Mouse (Mus musculus) liver, adult 10 weeks (tissue): Measurements from ENCODE around the gene Mab21l2. TPM values are rescaled to one million over a fixed set of nuclear protein-coding genes. Genes with fewer than 3 reads are reported as not detected.

Source experiments
- polyA plus RNA-seq: library from polyadenylated mRNA; stranded (reverse); fragments of 350-450 nt; fragmentation: Illumina TruSeq; extraction: RNeasy Lipid Tissue Mini Kit (QIAGEN cat#74804); gene quantifications from one replicate; pipeline ENCODE4 v1.2.3, GENCODE M21; 2014; ENCODE audit warnings: low read depth, low replicate concordance

Gene Mab21l2
- polyA plus RNA-seq, result 0.45 TPM

DNA sequence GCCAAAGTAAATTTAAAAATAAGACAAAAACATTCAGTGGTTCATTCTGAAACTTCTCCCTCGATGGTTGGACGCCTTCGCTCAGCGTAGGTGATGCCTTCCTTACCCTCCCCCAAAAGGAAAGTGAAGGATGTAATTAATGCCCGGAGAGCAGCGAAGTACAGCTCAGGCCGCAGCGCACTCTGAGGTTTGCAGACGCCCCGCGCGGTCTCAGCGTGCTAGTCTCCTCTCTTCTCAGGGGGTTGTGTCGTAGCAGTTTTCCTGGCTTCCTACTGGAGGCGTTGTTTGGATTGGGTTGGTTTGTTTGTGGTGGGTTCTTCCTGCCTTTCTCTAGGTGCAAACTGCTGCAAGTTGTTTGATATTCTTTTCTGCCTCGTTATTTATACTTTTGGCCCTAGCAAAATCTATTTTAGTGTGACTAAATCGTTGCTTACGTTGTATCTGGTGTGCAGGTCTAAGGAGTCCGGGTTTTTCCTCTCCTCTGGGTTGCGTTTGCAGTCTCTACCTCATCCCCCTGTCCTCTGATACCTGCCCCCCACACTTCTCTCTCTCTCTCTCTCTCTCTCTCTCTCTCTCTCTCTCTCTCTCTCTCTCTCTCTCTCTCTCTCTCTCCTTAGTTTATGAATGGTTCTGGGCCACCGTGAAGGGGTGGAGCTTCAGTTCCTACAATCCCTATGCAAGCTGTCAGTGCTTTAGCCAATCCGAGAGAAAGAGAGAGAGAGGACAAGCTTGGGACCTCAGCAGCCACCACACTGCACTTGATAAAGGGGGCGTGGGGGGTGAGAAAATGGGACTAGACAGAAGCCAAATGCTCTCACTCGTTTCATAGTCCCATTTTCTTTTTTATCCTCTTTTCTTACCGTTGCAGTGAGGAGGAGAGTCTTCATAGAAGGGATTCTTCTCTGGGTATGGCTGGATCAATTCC lies at the start of gene Mab21l2:
Mab21l2 (minus strand) TSS at position 539 of the 925 bp plus-strand sequence.

